Mouse (Mus musculus) ES-E14 (cell line): ENCODE data around the gene Gm28635. TPM values are rescaled to one million over a fixed set of nuclear protein-coding genes. Genes with fewer than 3 reads are reported as not detected.

Source experiments
- DNase-seq: peaks from one replicate; pipeline ENCODE4 v3.0.0-alpha.2; 2013; ENCODE audit warnings: low read depth, low spot score
- H3K27ac ChIP-seq: 2 replicates; pipeline ENCODE4 v1.5.1; 2012; ENCODE audit warnings: low read depth, mild to moderate bottlenecking, low read length, moderate library complexity, mixed read lengths; ENCODE audit not compliant: poor library complexity, insufficient read depth, severe bottlenecking
- H3K36me3 ChIP-seq: 2 replicates; pipeline ENCODE4 v1.6.1; 2012; ENCODE audit warnings: mild to moderate bottlenecking, low read length, moderate library complexity, mixed read lengths; ENCODE audit not compliant: control insufficient read depth, poor library complexity, insufficient read depth, severe bottlenecking
- H3K4me1 ChIP-seq, 2 experiments: fragments of 150-350 bp in 1 of 2; sonication (generic) in 1 of 2; 2 replicates each; pipeline ENCODE4 v1.6.1; 2012; ENCODE audit warnings: low read length in 2 of 2, mild to moderate bottlenecking in 1 of 2, mixed read lengths in 1 of 2; ENCODE audit not compliant: control insufficient read depth in 2 of 2, insufficient read depth in 2 of 2, poor library complexity in 1 of 2
- H3K4me3 ChIP-seq, 2 experiments: fragments of 150-350 bp in 1 of 2; sonication (generic) in 1 of 2; 2 replicates each; pipeline ENCODE4 v1.5.1; 2012; ENCODE audit warnings: low read length in 2 of 2, low read depth in 1 of 2, mild to moderate bottlenecking in 1 of 2, mixed read lengths in 1 of 2; ENCODE audit not compliant: insufficient read depth in 1 of 2, poor library complexity in 1 of 2, severe bottlenecking in 1 of 2
- H3K9ac ChIP-seq: 2 replicates; pipeline ENCODE4 v1.6.1; 2012; ENCODE audit warnings: low read depth, mild to moderate bottlenecking, low read length, mixed read lengths; ENCODE audit not compliant: poor library complexity, insufficient read depth, severe bottlenecking
- H3K9me3 ChIP-seq: fragments of 150-350 bp; sonication (generic); 2 replicates; pipeline ENCODE4 v1.6.1; 2012; ENCODE audit warnings: low read depth, mild to moderate bottlenecking, low read length; ENCODE audit not compliant: control insufficient read depth, insufficient read depth
- CHD2 ChIP-seq: IDR thresholded peaks from 2 replicates; pipeline ENCODE4 v1.6.1; 2014; ENCODE audit warnings: mild to moderate bottlenecking, low read depth, low read length, inconsistent platforms
- HCFC1 ChIP-seq: IDR thresholded peaks from 2 replicates; pipeline ENCODE4 v1.6.1; 2012; ENCODE audit warnings: low read length, inconsistent platforms, borderline replicate concordance; ENCODE audit not compliant: insufficient read depth
- MAFK ChIP-seq: IDR thresholded peaks from 2 replicates; pipeline ENCODE4 v1.6.1; 2014; ENCODE audit warnings: mild to moderate bottlenecking, low read depth, low read length, inconsistent platforms; ENCODE audit not compliant: insufficient read depth
- ZC3H11A ChIP-seq: IDR thresholded peaks from 2 replicates; pipeline ENCODE4 v1.6.1; 2012; ENCODE audit warnings: low read depth, mild to moderate bottlenecking, inconsistent platforms, low read length, borderline replicate concordance
- ZNF384 ChIP-seq: IDR thresholded peaks from 2 replicates; pipeline ENCODE4 v1.6.1; 2012; ENCODE audit warnings: low read depth, low read length, inconsistent platforms
- in situ Hi-C, 2 experiments: fragments of 600-800 bp; cut with MboI; formaldehyde crosslinking; loops; one replicate each; pipeline ENCODE4 v1.15.1; 2025; ENCODE audit warnings: low sequenced_read_pairs in 2 of 2, inconsistent platforms in 1 of 2; ENCODE audit not compliant: unreplicated experiment in 2 of 2
- total RNA-seq: library from RNA; depleted of rRNA; stranded (reverse); fragments of 300-350 nt; gene quantifications from 2 replicates; pipeline ENCODE4 v1.2.3, GENCODE M21; 2012; rRNA removed

Gm28635 gene
- total RNA-seq: 1.1 and 2.7 TPM in 2 replicates

DNA sequence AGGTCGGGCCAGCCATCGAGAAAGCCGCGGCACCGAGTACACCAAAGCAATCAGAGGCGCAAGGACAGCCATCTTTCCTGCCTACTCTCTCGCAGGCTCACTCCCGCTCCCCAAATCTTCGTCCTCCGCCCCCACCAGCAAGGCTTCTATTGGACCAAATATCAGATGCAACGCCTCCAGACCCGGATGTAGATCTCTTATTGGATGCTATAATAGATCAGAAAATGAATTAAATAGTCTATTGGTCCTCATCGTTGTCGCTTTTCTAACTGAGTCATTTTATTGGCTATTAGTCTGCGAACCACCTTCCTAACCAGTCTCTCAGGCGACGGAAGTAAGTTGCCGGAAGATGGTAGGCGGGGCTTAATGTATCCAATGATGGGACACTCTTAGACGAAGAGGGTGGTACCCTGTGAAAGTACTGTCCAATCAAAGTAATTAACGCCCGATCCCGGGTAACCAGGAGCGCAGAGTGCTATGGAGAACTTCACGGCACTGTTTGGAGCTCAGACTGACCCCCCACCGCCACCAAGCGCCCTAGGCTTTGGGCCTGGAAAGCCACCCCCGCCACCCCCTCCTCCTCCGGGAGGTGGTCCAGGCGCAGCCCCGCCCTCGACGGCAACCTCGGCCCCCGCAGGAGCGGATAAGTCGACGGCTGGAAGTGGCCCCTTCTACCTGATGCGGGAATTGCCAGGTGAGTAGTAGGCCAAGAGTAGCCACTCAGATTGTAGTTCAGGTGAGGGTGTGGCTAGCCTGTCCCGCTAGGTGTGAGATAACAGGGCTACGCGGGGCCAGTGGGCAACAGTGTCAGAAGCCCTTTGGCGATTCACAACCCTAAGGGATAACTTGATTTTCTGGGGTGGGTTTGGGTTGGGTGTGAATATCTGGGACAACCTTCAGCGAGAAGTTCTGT is at the start of gene Gm28635, which contains the start of gene Med19:
Gene Gm28635 (minus strand): TSS at position 74 of the 913 bp plus-strand sequence.
Gene Med19 (plus strand): TSS at position 435 of the 913 bp plus-strand sequence.
- in situ Hi-C loops: no loop called here
- Histone ChIP-seq H3K4me1 (peaks cover 2 to 5% of the 10 kb centered on the region in 2 experiments; a peak in 2 of 4 replicates), H3K27ac (peak within 1 kb of the TSS; percentile 73; the same call in 1 of the 2 replicates), H3K4me3 (peak within 1 kb of the TSS; percentile 93 to 96), H3K9me3 (no peaks in the 10 kb centered on the region), H3K9ac (peak within 1 kb of the TSS; percentile 86), H3K36me3 (peaks cover 19% of the 10 kb centered on the region)
- TF ChIP-seq ZC3H11A (no peak), MAFK (no peak), ZNF384 (no peak), CHD2 (peak; percentile 94), HCFC1 (0 out of 2 replicates have a peak, but pooled peaks have one; percentile 4)
- peak; percentile 99 for DNase-seq

DNA sequence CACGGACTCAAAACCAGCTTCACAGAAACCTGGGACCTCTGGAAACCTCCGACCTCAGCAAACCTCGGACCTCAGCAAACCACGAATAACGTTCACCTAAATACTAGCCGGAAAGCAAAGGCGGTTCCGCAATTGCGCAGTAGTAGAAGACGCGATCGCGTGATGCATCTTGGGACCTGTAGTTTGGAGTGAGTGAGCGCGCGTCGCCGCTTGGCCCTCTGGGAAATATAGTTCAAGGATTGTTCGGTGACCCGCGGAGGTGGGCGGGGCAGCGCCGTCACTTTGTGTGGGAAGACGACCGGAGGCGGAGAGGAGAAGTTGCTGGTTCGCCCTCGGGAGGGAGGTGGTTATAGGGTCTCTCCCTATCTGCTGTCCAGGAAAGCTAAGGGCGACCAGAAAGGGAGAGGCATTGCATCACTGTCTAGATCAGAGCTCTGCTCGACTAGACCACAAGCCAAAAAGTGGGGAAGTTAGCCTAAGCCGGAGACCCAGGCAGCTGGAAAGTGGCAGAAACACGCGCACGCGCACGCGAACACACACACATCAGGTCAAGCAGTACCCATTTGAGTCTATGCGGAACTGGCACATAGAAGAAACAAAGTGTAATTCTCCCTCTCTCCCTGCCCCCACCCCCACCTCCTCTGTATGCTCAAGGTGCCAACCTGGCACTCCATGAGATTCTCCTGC is 49.5 kb upstream of the Gm28635 start, which contains the start of gene Clp1:
Gene Clp1 (minus strand): TSS at position 179 of the 687 bp plus-strand sequence.
- peak within 1 kb of the TSS; percentile 68 for H3K9ac ChIP-seq
- in situ Hi-C loops: no loop called here
- TF ChIP-seq HCFC1 (peak; percentile 98), CHD2 (no peak), MAFK (peak; percentile 65; the same call in 1 of the 2 replicates)
- H3K36me3 ChIP-seq: peaks cover 13% of the 10 kb centered on the region
- H3K4me3 ChIP-seq: peak within 1 kb of the TSS; percentile 72 to 87
- no peak within 1 kb of the TSS for H3K27ac ChIP-seq
- H3K9me3 ChIP-seq: no peaks in the 10 kb centered on the region
- peaks cover 3 to 4% of the 10 kb centered on the region in 2 experiments; a peak in 2 of 4 replicates for H3K4me1 ChIP-seq
- peak; percentile 99 for DNase-seq

DNA sequence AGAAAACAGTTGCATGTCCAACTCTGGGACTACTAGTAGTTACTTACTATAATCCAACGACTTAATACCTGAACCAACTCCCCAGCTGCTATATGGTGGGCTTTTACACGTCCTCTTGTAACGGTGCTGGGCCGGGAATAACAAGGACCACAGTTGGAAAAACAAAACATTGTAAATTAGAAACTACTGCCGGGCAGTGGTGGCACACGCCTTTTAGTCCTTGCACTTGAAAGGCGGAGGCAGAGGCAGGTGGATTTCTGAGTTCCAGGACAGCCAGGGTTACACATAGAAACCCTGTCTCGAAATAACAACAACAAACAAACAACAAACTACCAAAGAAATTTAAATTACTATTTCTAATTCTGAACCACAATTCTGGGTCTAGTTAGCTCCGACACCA is 48.9 kb upstream of the Gm28635 start:
- Histone ChIP-seq H3K36me3 (peaks cover 13% of the 10 kb centered on the region), H3K4me3 (peak overlapping the region; percentile 72 to 87), H3K27ac (no peak overlapping the region), H3K9me3 (no peaks in the 10 kb centered on the region), H3K4me1 (peaks cover 3 to 4% of the 10 kb centered on the region in 2 experiments; a peak in 2 of 4 replicates), H3K9ac (peak overlapping the region; percentile 68)
- DNase-seq: no peak
- TF ChIP-seq ZC3H11A (no peak), CHD2 (no peak), MAFK (no peak), ZNF384 (no peak), HCFC1 (no peak)
- in situ Hi-C loops: no loop called here

DNA sequence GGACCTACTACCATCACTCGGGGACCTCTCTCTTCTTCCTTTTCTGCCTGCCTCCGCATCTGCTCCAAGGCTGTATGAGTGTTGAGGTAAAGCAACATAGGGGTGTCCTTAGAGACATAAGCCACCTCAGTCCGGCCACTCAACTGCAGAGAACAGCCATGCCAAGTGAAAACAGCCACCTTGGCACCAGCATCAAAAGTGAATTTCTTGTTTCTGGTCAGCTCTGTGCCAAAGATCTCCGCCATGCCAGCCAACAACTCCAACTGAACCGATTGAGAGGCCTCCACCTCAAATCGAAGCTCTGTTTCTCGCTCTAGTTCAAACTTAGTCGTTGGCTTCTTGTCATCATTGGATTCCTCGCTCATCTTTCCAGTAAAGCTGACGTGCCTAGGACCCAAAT is 47.9 kb upstream of the Gm28635 start:
- in situ Hi-C loops: no loop called here
- peaks cover 13% of the 10 kb centered on the region for H3K36me3 ChIP-seq
- no peak for TF ChIP-seq ZNF384
- TF ChIP-seq HCFC1: no peak
- no peak for TF ChIP-seq CHD2
- no peak overlapping the region for H3K27ac ChIP-seq
- H3K9me3 ChIP-seq: no peaks in the 10 kb centered on the region
- H3K4me3 ChIP-seq: peak overlapping the region in 1 of 2 experiments; percentile 87; a peak in 3 of 4 replicates
- DNase-seq: no peak
- peak overlapping the region; percentile 16; the same call in 1 of the 2 replicates for H3K9ac ChIP-seq
- peaks cover 3 to 4% of the 10 kb centered on the region in 2 experiments; a peak in 2 of 4 replicates for H3K4me1 ChIP-seq
